Mouse (Mus musculus): ENCODE data around the gene Ccdc146. TPM values are rescaled to one million over a fixed set of nuclear protein-coding genes. Genes with fewer than 3 reads are reported as not detected.

The Ccdc146 gene
- total RNA-seq, 2 experiments from 2014 or later = 0.16 to 0.28 TPM

DNA sequence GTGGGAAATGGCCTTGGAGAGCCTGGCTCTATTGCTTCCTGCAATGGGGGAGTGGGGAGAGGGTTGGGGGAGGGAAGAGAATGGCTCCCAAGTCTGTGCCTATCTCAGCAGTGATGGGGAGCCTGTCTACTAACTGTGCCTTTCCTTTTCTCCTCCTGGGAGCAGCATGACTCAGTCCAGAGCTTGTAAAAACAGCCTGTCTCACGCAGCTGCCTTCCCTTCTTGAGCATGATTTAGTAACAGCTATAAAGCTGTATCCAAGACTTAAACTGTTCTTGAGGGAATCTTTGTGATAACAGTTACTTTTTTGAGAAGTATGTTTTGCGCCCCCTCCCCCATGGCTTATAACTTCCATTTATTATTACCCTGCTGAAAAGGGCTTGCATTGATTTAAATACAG, 176.6 kb downstream of the Ccdc146 start:
- intact Hi-C loops (cut with DNase I) = no loop called here
- peak in 1 of 2 experiments; percentile 25 for DNase-seq (ENCODE audit: extremely low spot score in 1 of 2, low spot score in 2 of 2)

DNA sequence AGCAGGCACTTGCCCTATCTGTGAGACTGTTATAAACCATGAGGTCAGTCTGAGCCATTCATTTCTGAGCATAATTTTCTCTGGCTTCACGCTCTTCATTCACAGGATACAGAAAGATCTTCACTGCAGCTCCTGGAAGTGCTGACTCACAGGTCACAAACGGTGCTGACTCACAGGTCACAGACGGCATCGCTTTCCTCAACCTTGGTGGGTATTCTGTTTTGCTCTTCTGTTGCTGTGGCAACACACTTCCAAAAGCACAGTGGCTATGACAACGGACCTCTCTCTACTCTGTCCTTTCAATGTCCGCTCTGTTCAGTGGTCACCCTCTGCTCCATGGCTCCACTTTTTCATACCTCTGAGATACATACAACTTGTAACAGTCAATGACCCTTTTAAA, 177.7 kb downstream of the Ccdc146 start:
- intact Hi-C loops (cut with DNase I) = no loop called here
- DNase-seq (ENCODE audit: extremely low spot score in 1 of 2, low spot score in 2 of 2) = no peak

DNA sequence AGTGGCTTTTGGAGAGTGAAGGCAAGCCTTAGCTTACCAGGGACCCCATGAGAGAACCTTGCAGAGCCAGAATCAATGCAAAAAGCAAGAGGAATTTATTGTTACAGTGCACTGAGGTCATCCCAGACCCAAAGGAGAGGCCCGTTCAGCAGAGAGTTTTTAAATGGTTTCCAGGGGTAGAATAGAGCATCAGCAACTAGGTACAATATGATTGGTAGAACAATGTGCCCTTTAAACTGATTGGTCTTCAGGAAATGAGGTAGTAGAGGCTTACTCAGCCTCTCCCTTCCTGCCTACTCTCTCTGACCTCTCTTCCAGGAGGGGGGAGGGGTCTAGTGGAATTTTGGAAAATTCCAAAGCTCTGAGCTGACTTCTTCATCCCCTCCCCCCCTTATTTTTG, 179.2 kb downstream of the Ccdc146 start:
- intact Hi-C loops (cut with DNase I) = no loop called here
- no peak for DNase-seq (ENCODE audit: extremely low spot score in 1 of 2, low spot score in 2 of 2)

DNA sequence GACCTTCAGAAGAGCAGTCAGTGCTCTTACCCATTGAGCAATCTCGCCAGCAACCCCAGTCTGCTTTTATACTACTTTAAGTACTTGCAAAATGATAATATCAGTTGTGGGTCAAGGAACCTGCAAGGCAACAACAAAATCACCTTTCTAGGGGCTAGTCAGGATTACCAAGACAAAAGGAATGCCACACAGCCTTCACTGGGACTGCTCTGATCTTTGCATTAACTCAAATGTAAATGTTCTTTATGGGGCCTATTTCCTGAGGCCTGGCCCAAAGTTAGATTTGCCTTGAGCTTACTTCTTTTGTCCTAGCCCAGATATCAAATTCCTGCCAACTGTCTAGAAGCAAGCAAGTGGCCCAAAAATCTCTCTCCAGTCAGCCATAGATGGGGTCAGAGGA, 179.9 kb downstream of the Ccdc146 start:
- no peak for DNase-seq (ENCODE audit: extremely low spot score in 1 of 2, low spot score in 2 of 2)
- intact Hi-C loops (cut with DNase I) = no loop called here

Other genes starting within 250 kb of the Ccdc146 start
- gene Gsap, start 238.4 kb downstream of the Ccdc146 start, total RNA-seq (2021) = 1 to 10 TPM; 4.7 to 5.1 TPM
- gene Fgl2, start 52.0 kb downstream of the Ccdc146 start, total RNA-seq (2021) = 1 to 10 TPM; 2.0 to 2.1 TPM
- gene Fam185a, start 281 bp upstream of the Ccdc146 start, total RNA-seq (2021) = 10 to 100 TPM; 11.6 to 12.5 TPM
- gene Lrrc17, start 118.9 kb upstream of the Ccdc146 start, total RNA-seq (2021) = 1 to 10 TPM in 1 of 2 experiments, under 1 TPM in 1; 0.77 to 1.2 TPM
- gene Fbxl13, start 221.0 kb upstream of the Ccdc146 start, total RNA-seq (2021) = under 1 TPM; 0.24 to 0.36 TPM
- gene Armc10, start 221.1 kb upstream of the Ccdc146 start, total RNA-seq (2021) = 10 to 100 TPM; 28.4 to 29.1 TPM